Mouse (Mus musculus) embryo, embryonic 11 days (tissue): Measurements from ENCODE around the gene Lrrc3.
"Not testable (repeated sequence)": the region's sequence is repeated elsewhere in the genome, so short reads cannot be mapped to it uniquely, and the experiment has no call there.

Source experiments
- DNase-seq: peaks from one replicate; pipeline ENCODE4 v3.0.0-alpha.2; 2015

Gene Lrrc3

DNA sequence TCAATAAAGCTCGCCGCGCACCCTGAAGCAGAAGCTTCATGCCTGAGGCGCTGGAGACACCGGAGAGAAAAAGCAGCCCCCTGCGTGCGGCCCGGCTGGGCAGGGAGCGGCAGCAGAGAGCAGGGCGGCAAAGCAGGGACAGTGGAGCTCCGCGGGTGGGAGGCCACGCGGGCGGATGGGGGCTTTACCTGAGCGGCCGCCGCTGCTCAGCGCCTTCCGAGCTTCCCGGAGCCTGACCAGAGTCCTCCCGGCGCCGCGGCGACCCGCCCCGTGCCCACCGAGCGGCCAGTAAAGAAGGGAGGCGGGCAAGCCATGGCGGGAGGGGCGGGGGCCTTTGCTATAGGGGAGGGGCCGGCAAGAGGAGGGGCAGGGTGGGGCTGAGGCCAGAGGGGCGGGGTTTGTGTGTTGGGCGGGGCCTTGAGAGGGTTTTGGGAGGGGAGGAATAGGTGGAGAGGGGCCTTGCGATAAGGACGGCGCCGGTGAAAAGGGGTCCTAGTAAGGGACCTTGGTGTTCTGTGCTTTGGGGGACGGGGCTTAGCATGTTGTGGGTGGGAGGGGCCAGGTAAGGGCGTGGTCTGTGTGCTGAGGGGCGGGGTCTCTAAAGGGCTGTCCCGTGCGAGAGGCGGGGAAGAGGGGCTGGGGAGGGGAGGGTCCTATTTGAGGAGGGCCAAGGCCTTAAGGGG, at the start of gene Lrrc3:
Gene Lrrc3, minus strand, starts transcription at position 326 of the 683 bp plus-strand sequence.
- DNase-seq: peak; percentile 84

DNA sequence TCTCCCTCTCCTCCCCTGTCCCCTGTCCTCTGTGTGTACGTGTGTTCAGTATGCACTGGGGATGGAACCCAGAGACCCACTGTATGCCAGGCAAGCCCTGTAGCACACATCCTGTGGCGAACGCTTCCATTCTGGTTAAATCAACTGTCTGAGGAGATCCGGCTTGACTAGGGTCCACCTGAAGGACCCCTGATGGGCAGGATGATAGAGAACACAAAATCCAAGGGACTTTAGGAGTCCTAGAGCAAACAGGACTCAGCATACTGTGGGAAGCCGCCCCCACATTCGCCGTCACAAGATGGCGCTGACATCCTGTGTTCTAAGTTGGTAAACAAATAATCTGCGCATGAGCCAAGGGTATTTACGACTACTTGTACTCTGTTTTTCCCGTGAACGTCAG, 48.1 kb upstream of the Lrrc3 start:
- not testable (repeated sequence) for DNase-seq

DNA sequence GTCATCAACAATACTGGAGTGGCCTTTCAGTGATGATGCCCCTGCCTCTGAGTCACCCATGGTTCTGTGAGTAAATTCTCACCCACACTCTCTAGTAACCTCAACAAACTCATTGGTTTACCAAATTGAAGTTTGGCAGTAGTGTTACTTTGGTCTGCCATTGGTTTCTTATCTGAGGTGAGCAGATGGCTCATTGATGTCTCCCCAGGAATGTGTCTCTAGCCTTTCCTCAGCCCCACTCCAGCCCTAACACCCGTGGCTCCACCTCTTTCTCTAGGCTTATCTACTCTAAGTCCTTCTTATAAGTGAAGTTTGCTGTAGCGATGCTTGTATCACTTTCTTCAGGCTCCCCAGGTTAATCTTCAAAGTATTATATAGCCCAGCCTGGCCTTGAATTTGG, 37.3 kb upstream of the Lrrc3 start:
- DNase-seq: no peak

DNA sequence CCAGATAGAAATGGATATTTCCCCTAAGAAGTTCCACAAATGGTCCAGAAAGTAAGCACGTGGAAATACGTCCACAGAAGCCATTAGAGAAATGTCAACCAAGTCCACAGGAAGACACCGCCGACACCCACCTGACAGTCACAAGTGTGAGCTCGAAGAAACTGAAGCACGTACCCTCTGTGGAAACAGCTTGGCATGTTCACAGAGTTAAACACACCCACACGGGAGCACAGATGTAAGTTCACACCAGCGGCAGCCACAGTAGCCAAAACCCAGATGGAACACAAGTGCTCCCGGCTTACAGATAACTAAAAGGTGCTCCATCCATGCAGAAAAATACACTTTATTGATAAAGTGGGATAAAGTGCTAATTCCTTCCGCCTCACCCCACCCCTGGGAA, 25.0 kb upstream of the Lrrc3 start:
- DNase-seq: no peak

DNA sequence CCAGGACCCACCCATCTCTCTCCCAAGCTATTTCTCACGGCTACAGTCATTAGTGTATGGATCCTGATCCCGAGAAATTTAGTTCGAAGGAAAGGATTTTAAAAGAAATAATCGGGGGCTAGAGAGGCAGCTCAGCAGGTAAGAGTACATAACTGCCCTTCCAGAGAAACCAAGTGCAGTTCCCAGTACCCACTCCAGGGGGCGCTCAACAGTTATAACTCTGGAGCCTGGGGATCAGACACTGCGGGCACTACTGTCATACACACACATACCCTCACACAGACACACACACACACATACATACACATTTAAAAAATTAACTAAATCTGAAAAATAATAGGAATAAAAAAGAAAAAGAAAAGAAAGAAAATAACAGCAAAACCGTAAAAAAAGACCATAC, 23.8 kb upstream of the Lrrc3 start:
- peak; percentile 54 for DNase-seq

DNA sequence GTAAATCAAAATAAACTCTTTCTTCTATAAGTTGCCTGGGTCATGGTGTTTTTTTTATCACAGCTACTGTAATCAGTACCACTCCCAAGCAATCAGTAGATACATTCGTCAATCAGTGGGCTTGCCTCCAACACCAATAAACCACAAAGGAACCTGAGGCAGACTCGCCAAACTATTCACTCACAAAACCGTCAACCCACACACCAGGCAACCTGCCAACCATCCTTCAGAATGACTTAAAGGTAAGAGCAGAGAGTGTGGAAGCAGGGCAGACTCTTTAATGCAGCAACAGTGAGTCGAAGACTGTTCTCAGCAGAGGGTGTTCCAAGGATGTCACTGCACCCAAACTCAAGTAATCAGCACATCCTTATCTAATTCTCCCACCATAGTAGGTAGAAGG, 20.3 kb upstream of the Lrrc3 start:
- DNase-seq: no peak

DNA sequence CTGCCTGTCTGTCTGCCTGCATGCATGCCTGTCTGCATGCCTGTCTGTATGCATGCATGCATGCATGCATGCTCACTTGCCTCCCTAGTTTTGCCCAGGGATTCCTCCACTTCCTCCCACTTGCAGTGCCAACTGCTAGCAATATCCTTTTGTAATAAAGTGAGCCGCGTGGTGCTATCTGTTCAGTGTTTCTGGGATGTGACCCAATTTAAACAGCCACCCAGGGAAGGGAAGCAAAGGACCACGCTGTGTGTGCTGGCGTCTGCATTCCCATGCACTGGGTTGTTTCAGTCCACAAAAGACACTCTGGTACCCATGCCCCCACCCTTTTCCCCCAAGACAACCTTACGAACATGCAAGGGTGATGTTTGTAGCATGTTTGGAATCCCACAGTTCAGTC, 18.7 kb upstream of the Lrrc3 start:
- DNase-seq: no peak

DNA sequence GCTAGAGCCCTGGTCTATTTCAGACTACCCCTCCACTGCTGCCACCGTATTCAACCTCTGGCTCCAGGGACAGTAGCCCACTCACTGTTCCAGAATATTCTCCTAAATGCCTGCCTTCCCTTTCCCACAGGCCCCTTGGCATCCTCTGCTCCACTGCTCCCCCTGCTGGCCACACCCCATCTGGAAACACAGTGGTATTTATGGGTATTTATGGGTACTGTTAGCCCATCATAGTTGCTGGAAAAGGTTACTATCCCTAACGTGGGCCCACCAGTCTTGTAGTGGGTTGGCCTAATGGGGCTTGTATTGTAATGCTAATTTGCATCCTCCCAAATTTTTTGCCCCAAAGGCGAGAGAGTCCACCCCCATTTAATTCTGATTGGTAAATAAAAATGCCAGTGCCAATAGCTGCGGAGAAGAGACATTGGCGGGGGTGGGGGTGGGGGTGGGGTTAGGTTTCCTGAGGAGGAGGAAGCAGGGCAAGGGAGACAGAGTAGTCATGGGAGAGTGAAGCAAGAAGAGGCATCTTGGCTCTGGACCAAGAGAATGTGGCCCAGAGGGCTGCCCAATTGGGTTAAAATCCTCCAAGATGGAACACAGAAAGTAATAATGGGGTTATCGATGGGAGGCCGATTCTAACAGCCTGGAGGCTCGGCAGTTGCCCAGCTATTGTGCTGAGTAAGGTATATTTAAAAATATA, 14.4 kb upstream of the Lrrc3 start:
- DNase-seq: peak; percentile 34

DNA sequence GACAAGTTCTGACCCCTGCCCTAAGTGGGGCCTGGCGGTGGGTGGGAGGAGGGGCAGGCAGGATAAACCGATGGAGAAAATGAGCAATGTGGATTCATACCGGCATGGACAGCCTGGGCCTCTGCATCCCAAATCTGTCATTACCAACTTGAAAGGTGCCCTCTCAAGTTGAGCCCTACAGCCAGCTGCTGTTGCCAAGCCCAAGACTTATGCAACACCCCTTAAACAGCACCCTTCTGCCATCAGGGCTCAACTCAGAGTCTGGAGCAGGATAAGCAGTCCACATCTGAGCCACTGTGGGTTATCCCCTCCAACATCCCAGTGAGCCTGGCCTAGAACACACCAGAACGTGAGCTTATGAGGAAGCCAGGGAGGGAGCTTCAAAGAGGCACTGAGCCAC, 11.0 kb upstream of the Lrrc3 start:
- no peak for DNase-seq

DNA sequence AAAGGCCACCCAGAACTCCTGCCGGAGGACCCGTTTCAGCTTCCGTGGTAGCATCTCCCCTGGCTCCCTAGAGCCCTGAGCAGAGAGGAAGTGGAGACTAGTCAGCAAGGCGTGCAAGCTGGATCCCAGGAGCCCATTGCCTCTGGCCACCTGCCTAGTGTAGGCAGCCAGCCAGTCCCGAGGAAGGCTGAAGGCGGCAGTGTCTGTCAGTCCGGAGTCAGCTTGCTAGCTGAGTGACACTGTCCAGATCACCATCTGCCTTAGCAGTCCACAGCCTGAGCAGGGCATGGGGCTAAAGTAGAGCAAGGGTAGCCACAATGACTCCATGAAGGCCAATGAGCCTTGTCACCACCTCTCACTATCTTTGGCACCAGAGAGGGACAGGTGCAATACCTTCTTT, 10.3 kb upstream of the Lrrc3 start:
- no peak for DNase-seq

DNA sequence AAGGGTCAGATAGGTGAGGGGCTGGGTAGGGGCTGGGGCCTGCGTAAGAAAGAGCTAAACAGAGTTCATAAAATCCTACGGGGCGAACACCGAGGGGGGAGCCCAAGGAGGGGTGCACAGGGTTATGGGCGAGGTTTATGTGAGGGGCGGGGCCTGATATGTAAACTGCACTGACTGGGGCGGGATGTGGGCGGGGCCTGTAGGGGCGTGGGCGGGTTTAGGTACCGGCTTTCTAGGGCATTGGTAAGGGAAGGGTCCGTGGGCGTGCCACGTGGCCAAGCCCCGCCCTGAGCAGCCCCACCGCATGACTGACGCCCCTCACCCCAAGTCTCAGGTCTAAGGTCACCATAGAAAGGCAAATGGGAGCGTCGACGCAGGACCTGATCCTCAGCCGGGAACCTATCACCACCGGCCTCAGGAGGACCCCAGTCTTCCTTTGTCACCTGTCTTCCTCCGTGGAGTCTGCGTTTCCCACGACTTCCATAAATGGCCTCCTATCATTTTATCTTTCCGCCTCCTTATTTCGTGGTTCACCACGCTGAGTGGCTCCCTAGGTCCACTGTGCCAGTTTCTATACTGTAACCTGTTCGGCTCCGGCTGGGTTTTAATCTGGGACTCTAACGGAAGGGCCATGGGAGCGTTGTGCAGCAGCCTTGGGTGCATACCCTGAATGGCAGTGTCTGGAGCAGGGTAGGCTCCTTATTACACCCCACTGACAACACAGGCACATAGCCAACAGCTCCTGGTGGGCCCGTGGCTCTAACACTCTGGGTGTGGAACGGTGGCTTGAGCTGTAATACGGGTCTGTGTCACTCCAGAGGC, 769 bp upstream of the Lrrc3 start:
- peak; percentile 82 for DNase-seq

DNA sequence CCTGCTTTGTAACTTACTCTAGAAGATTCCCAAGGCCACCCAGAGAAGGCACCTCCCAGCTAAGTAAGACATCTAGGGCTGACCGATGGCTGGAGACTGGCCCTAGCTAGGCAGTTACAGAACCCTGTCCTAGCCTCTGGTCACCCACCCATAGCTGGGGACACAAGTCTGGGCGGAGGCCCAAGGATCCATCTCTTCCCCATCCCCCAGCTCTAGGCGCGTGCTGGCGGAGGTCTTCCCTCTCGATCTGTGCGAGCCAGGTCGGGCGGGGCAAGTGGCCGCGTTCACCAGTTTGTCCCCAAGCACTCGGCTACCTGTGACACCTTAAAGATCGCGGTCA, 495 bp downstream of the Lrrc3 start:
- no peak for DNase-seq

DNA sequence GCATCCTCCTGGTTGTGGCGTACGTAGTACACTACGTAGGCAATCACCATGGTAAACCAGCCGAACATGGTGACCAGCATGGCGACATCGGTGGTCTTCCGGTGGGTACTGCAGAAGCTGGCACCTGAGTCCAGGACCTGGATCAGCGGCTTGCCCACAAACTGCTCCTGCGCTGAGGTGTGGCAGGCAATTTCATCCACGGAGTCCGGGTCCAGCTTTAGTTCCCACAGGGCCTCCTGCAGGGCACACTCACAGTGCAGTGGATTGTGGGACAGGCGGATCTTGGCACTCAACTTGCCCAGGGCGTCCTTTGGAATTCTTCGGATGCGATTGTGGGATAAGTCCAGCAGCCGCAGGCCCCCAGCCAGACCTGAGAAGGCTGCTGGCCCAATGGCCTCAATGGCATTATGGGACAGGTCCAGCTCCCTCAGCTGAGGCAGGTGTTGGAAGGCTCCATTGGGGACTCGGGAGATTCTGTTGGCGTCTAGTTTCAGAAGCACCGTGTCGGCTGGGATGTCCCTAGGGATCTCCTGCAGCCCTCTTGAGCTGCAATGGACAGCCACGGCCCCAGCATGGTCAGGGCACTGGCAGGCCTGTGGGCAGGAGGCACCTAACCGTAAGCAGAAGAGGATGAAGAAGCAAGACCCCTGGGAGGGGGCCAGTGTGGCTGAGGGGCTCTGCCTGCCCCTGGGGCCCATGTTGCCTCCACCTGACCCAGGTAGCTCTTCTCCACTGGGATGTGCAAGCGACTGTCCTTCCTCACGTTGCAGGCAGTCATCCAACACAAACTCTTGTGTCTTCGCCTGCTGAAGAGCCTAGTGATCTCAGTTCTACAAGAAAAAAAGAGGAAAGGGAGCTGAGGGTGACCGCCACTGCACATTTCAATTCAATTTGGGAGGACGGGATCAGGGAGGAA, 1.2 kb downstream of the Lrrc3 start:
- DNase-seq: no peak

DNA sequence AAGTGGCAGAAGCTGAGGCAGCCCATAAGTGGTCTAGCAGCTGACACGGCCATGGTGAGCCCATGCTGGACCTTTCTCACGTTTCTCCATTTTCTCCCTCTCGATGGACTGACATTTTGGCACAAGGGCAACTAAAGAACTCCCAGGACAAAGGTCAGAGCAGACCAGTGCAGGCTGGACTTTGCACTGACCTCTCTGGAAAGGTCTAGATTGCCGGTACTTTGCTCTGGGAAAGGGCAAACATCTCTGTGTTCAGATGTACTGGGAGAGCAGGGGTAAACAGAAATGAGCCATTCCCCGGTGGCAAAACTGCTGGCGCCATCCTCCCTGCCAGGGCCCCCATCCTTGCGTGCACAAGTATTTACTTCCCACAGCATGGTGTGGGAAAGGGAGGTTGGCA, 2.2 kb downstream of the Lrrc3 start:
- DNase-seq: no peak

DNA sequence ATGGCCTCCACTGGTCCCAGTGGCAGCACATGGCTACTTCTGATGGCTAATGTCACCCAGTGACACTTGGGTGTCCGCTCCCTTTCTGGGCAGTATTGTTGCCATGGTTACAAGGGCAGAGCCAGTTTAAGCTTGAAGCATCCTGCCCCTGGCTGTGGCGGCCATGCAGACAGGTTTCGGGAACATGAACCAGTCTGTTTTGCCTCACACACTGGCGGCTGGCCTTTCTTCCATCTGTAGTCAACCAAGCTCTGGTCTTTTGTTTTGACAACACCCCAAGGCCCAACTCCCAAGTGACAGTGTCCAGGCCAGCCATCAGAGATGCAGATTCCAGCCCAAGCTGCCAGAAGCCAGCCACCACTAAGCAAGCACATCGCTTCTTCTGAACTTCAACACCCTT, 6.8 kb downstream of the Lrrc3 start:
- peak; percentile 11 for DNase-seq

DNA sequence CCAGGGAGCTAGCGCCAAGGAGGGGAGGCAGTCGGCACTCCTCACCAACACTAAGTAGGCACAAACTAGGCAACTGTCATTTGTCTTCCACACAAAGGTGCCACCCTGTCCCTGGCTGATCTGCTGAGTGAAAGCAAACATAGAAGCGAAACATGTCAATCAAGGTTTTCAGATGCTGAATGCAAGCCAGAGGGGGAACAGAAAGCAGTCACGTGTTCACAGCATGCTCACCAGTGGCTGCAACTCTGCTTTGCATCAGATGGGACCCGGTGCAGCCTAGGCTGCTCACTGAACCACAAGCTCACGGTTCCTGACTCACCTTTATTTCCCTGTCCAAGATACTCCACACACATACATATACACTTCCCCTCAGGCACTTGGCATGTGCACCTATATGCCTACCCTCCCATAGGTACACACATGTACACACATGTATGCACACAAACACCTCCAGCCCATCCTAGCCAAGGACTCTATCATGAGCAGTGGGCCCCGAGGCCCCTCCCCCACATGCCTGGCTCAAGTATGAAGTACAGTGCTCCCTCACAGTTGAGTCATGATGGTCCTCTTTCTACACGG, 11.3 kb downstream of the Lrrc3 start:
- no peak for DNase-seq

DNA sequence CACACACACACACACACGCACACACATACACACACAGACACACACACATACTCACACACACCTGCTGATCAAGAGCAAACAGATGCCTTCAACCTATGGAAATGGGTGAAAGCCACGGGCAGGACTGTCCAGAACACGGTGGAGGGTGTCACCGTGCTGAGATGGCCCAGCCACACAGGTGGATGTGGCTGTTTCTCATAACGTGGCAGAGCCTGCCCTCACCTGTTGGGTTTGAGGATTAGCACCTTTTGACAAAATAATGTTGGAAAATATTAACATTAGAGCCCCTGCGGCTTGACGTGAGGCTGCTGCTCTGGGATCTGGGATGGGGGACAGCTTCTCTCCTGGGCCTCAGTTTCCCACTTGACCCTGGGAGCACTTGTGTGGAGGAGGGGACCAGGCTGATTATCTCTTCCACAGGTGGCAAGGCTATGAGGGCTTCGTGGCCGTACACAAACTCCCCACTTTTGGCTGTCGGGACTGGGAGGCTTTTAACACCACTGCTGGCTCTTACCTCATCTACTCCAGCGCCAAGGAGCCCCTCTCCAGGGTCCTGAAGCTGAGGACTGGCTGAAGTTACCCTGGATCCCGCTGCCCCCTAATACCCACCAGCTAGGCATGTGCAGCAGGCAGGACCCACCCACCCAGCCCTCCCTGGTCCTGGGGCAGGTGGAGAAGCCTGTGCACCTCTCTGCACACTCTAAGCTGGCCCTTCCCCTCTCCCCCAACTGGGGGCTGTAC, 16.2 kb downstream of the Lrrc3 start:
- DNase-seq: peak; percentile 41

DNA sequence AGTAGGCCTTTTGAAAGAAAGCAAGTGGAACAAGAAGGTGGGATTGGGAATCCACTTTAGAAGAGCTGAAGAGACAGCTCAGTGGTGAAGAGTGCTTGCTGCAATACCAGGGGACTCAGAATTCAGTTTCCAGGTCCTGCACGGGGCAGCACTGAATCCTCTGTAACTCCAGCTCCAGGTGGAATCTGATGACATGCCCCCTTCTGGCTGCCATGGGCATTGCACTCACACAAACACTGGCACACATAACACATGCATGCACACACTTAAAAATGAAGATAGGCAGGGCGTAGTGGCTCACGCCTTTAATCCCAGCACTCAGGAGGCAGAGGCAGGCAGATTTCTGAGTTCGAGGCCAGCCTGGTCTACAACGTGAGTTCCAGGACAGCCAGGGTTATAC, 19.8 kb downstream of the Lrrc3 start:
- no peak for DNase-seq

DNA sequence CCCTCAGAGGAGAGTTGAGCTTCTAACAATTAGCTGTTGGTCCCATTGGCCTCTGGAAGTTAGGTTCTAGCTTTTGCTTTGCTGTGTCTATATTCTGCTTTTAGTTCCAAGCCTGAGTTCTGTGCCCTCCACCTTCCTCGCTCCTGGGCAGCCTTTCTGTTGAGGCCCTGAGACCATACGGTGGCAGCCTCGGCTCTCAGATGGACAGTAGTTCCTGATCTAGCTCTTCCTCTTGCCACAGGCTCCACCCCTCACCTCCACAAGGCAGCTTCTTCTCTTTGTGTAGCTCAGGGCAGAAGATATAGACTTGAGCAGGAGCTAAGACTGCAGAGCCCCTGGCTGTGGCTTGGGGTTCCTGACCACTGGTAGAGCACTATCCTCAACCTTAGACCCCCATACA, 22.0 kb downstream of the Lrrc3 start:
- no peak for DNase-seq

DNA sequence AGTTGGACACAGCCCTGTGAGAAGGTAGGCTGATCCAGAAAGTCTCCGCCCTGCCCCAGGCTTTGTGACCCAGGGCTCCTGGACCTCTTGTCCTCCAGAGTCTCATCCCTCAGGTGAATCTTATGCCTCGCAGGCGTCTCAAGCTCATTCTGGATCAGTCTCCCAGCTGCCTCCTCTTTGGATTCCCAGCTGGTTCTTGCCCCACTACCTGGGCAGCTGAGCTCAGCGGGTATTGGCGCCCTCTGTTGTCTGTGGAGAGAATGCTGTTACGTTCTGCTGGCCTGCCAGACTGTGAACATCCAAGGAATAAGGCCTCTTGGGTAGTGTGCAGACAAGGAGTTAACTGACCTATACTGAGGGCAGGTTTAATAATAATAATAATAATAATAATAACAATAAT, 23.4 kb downstream of the Lrrc3 start:
- DNase-seq: no peak

DNA sequence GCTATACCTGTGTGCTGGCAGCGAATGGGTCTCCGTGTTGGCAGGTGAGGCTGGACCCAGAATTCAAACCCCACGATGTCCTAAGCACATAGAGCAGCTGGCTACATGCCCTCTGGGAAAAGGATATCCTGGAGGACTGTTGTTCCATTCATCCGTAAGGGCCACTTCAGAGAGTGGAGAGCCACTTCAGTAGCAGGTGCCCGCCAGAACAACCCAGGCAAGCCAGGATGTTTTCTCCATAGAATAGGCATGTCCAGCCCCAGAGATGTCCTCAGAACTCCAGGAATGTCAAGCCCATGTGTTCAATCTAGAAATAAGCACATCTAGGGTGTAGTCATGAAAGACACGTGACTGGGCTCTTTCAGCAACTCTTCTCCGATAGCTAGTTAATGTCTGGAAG, 32.7 kb downstream of the Lrrc3 start:
- no peak for DNase-seq

DNA sequence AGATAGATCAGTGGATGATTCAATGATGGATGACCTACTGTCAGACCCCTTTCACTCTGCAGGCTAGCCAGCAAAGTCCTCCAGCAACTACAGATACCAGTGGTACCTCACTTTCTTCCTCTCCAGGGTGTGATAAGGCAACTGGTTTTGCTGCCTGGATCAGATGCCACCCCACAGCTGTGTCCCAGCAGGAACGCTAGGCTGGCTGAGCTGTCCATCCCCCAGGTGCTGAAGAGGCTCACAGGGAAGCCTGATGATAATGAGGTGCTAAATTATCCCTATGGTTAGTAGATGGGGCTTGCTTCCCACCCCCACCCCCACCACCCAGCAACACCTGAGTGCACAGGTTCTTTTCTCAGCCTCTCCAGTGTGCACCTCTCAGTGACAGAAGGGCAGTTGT, 34.8 kb downstream of the Lrrc3 start:
- DNase-seq: no peak
